Mouse (Mus musculus): ENCODE measurements around the gene Gabbr2. TPM values are rescaled to one million over a fixed set of nuclear protein-coding genes. Genes with fewer than 3 reads are reported as not detected.

Gene Gabbr2
- total RNA-seq, 2 experiments from 2014 or later: 233 to 236 TPM

GRCm38 (mm10) chr4:46625101-46625500, 366.6 kb downstream of the Gabbr2 start:
- no peak for DNase-seq (ENCODE audit: low spot score in 2 of 2)

- DNase-seq (ENCODE audit: low spot score in 2 of 2): no peak
These were observed 368.7 kb downstream of the Gabbr2 start for GRCm38 (mm10) chr4:46623007-46623406.

GRCm38 (mm10) chr4:46620946-46621345, 370.7 kb downstream of the Gabbr2 start:
- no peak for DNase-seq (ENCODE audit: low spot score in 2 of 2)

- DNase-seq (ENCODE audit: low spot score in 2 of 2): no peak
These were observed 371.3 kb downstream of the Gabbr2 start for GRCm38 (mm10) chr4:46620330-46620729.

GRCm38 (mm10) chr4:46618196-46618817, 373.4 kb downstream of the Gabbr2 start:
- no peak for DNase-seq (ENCODE audit: low spot score in 2 of 2)

GRCm38 (mm10) chr4:46617408-46617807, 374.3 kb downstream of the Gabbr2 start:
- no peak for DNase-seq (ENCODE audit: low spot score in 2 of 2)

- no peak for DNase-seq (ENCODE audit: low spot score in 2 of 2)
These were observed 377.0 kb downstream of the Gabbr2 start for GRCm38 (mm10) chr4:46614641-46615040.

GRCm38 (mm10) chr4:46613618-46614017, 378.1 kb downstream of the Gabbr2 start:
- no peak for DNase-seq (ENCODE audit: low spot score in 2 of 2)

Other genes with a start within 250 kb of the Gabbr2 start
- gene Anks6, start 65.6 kb upstream of the Gabbr2 start, total RNA-seq (2021): 10 to 100 TPM; 18.5 to 19.6 TPM
- 1 to 10 TPM in 1 of 2 experiments, under 1 TPM in 1; 0.91 to 1.3 TPM for gene Galnt12, start 100.0 kb upstream of the Gabbr2 start, total RNA-seq (2021)
- gene Col15a1, start 216.3 kb upstream of the Gabbr2 start, total RNA-seq (2021): 1 to 10 TPM; 5.2 to 7.6 TPM